Mouse (Mus musculus) myocyte (in vitro differentiated cells): ENCODE results near the gene Sh3d21.

Source experiments
- E2F4 ChIP-seq: IDR thresholded peaks from one replicate; pipeline ENCODE4 v1.6.1; 2011; ENCODE audit warnings: mild to moderate bottlenecking, control low read depth, moderate library complexity; ENCODE audit not compliant: insufficient read depth
- POLR2A ChIP-seq: IDR thresholded peaks from one replicate; pipeline ENCODE4 v1.6.1; 2011; ENCODE audit warnings: low read depth, mild to moderate bottlenecking, control low read depth, moderate library complexity; ENCODE audit not compliant: insufficient read length
- SRF ChIP-seq: IDR thresholded peaks from one replicate; pipeline ENCODE4 v1.6.1; 2011; ENCODE audit warnings: low read depth; ENCODE audit not compliant: control insufficient read depth, insufficient read length
- TCF12 ChIP-seq: IDR thresholded peaks from one replicate; pipeline ENCODE4 v1.6.1; 2011; ENCODE audit warnings: mild to moderate bottlenecking, control low read depth; ENCODE audit not compliant: poor library complexity, insufficient read depth, severe bottlenecking
- USF1 ChIP-seq: IDR thresholded peaks from one replicate; pipeline ENCODE4 v1.6.1; 2011; ENCODE audit warnings: low read depth, mild to moderate bottlenecking, control low read depth, moderate library complexity

DNA sequence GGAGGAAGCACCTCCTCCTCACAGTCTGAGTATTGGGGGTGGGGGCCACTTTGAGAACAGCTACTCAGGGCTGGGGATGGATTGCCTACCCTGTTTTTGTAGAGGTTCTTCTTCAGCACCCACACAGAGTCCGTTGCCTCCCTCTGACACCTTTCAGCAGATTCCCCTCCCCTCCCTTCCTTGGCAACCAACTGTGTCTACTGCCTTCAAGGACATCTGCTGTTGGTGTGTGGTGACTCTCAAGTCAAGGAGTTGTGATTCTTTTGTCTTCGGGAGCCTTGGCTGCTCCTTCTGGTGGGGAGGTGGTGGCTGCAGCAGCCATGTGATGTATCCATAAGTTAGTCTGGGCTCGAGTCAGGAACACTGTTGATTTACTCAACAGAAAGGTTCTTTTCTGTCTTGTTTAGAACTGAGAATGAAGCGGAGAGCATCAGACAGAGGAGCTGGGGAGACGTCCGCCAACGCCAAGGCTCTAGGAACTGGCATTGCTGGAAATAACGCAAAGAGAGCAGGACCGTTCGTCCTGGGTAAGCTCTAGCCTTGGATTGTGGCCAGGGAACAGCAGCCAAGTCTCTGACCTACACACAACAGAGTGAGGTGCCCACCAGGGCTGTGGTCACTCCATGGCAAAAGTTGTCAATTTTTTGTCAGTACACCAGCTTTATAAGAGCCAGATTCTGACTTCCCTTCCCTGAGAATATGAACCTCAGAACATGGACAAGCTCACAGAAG, 39.8 kb downstream of the Sh3d21 start:
- TF ChIP-seq POLR2A (no peak), TCF12 (no peak), USF1 (no peak), SRF (no peak), E2F4 (no peak)
